Mouse (Mus musculus) myocyte (in vitro differentiated cells): ENCODE measurements at regions not wholly inside any gene's neighbourhood (a gene's known extent, or its start where the extent isn't known, plus 50 kb on each side); places are given as distances from the start of the nearest gene placed in this dataset.

ENCODE experiments used
- H3K27me3 ChIP-seq: one replicate; pipeline ENCODE4 v1.6.1; 2011; ENCODE audit not compliant: control insufficient read depth, insufficient read depth, insufficient read length
- H3K36me3 ChIP-seq: one replicate; pipeline ENCODE4 v1.6.1; 2011; ENCODE audit not compliant: control insufficient read depth, insufficient read depth
- H3K4me2 ChIP-seq: one replicate; pipeline ENCODE4 v1.6.1; 2011; ENCODE audit warnings: low read depth, control low read depth
- H3K4me3 ChIP-seq: one replicate; pipeline ENCODE4 v1.5.1; 2011; ENCODE audit warnings: mild to moderate bottlenecking, control low read depth, moderate library complexity
- H3K79me2 ChIP-seq: one replicate; pipeline ENCODE4 v1.6.1; 2011; ENCODE audit not compliant: control insufficient read depth, insufficient read depth
- H3ac ChIP-seq: one replicate; pipeline ENCODE4 v1.6.1; 2011; ENCODE audit not compliant: control insufficient read depth, insufficient read length
- CEBPB ChIP-seq: IDR thresholded peaks from 2 replicates; pipeline ENCODE4 v1.6.1; 2011; ENCODE audit warnings: mild to moderate bottlenecking, moderate library complexity; ENCODE audit not compliant: poor library complexity, insufficient read depth, severe bottlenecking
- E2F4 ChIP-seq: IDR thresholded peaks from one replicate; pipeline ENCODE4 v1.6.1; 2011; ENCODE audit warnings: mild to moderate bottlenecking, control low read depth, moderate library complexity; ENCODE audit not compliant: insufficient read depth
- MAX ChIP-seq: IDR thresholded peaks from one replicate; pipeline ENCODE4 v1.6.1; 2011; ENCODE audit warnings: low read depth, mild to moderate bottlenecking, control low read depth
- MYOD1 ChIP-seq, 3 experiments: IDR thresholded peaks; one replicate each; pipeline ENCODE4 v1.6.1; 2011; ENCODE audit warnings: control low read depth in 2 of 3, low read depth in 2 of 3, mild to moderate bottlenecking in 2 of 3, moderate library complexity in 1 of 3; ENCODE audit not compliant: insufficient read length in 2 of 3, control insufficient read depth in 1 of 3
- MYOG ChIP-seq, 3 experiments: IDR thresholded peaks; one replicate each; pipeline ENCODE4 v1.6.1; 2011; ENCODE audit warnings: control low read depth in 2 of 3, low read depth in 2 of 3, mild to moderate bottlenecking in 2 of 3; ENCODE audit not compliant: insufficient read length in 2 of 3, control insufficient read depth in 1 of 3, insufficient read depth in 1 of 3
- POLR2A ChIP-seq: IDR thresholded peaks from one replicate; pipeline ENCODE4 v1.6.1; 2011; ENCODE audit warnings: low read depth, mild to moderate bottlenecking, control low read depth, moderate library complexity; ENCODE audit not compliant: insufficient read length
- POLR2AphosphoS2 ChIP-seq: IDR thresholded peaks from one replicate; pipeline ENCODE4 v1.6.1; 2011; ENCODE audit warnings: low read depth, control low read depth; ENCODE audit not compliant: insufficient read length
- REST ChIP-seq: IDR thresholded peaks from one replicate; pipeline ENCODE4 v1.6.1; 2011; ENCODE audit warnings: mild to moderate bottlenecking, control low read depth, moderate library complexity; ENCODE audit not compliant: insufficient read depth, insufficient read length
- SRF ChIP-seq: IDR thresholded peaks from one replicate; pipeline ENCODE4 v1.6.1; 2011; ENCODE audit warnings: low read depth; ENCODE audit not compliant: control insufficient read depth, insufficient read length
- TCF12 ChIP-seq: IDR thresholded peaks from one replicate; pipeline ENCODE4 v1.6.1; 2011; ENCODE audit warnings: mild to moderate bottlenecking, control low read depth; ENCODE audit not compliant: poor library complexity, insufficient read depth, severe bottlenecking
- TCF3 ChIP-seq: IDR thresholded peaks from one replicate; pipeline ENCODE4 v1.6.1; 2011; ENCODE audit warnings: low read depth, control low read depth; ENCODE audit not compliant: insufficient read length
- USF1 ChIP-seq: IDR thresholded peaks from one replicate; pipeline ENCODE4 v1.6.1; 2011; ENCODE audit warnings: low read depth, mild to moderate bottlenecking, control low read depth, moderate library complexity

DNA sequence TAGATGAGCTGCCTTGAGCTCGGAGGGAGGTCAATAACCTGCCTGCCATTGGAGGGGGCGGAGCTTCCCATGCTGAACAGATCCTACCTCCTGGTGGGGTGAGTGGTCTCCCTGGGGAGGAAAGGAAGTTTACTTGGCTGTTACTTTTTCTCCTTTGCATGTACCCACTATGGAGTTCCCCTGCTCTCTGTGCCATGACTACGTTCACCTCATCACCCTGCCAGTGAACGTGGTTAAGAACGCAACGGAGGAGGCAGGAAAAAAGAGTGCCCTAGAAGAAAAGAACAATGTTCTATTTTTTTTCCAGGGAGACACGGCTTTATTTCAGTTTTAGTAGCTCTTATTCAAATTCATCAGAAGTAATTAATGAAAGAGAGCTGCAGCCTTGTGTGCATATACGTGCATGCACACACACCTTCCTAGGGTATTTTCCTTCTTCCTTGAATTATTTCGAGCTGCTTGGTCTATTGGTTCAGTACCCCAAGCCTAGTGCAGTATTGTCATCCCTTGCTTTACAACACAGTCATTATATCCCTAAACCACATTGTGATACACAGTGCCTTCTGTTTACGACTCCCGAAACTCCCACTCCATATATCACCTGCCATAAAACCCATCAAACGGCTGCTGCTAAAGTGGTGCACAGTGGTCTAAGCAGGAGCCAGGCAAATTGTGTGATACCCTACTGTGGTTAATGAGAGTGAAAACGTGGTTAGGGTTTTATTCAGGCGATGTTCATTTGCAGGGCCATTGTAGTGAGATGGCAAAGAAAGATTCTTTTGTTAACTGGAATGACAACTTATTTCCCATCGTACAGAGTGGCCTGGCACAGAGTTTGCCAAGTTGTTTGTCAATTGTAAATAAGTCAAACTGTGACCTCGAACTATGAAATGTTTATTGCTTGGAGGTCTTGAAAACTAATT lies 608.0 kb downstream of the Bcl11a start:
- TF ChIP-seq POLR2A (no peak), REST (no peak), USF1 (no peak), E2F4 (no peak), CEBPB (no peak), MYOD1 (IDR thresholded peaks at IDR 0.05; ENCODE audit: control insufficient read depth in 1 of 3, insufficient read length in 2 of 3, low read depth in 2 of 3) (no peak), TCF3 (no peak), SRF (no peak), MYOG (IDR thresholded peaks at IDR 0.05; ENCODE audit: control insufficient read depth in 1 of 3, insufficient read depth in 1 of 3, insufficient read length in 2 of 3, low read depth in 2 of 3) (no peak), MAX (no peak), TCF12 (no peak), POLR2AphosphoS2 (no peak)
- no peak overlapping the region for H3ac ChIP-seq
- no peaks in the 10 kb centered on the region for H3K36me3 ChIP-seq
- H3K79me2 ChIP-seq: no peaks in the 10 kb centered on the region
- no peak overlapping the region for H3K4me2 ChIP-seq
- no peak overlapping the region for H3K4me3 ChIP-seq
- no peaks in the 10 kb centered on the region for H3K27me3 ChIP-seq

DNA sequence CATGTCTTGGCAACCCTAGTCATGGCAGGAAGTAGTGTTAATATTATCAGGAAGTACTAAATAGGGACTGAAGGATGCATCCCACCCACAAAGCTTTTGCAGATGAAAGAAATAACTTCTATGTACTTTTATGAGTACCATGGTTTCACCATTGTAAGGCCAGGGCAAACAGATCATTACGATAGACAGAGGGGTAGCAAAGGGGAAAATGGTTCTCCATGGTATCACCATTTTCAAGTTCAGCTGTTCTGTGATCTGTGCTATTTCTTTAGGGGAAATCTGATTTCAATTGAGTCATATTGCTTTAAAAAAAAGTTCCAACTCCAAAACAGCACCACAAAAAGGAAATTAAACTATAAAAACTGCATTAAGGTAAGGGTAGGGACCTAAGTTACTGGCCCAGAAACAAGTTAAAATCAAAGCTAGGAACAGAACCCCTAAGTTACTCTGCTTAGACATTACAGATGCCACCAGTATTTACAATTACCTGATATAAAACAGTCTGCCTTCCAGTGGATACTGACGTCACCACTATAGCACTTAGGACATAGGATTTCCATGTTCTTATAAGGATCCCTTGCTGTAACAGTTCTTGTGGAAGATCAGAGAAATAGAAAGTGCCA lies 610.4 kb downstream of the Bcl11a start:
- Histone ChIP-seq H3ac (no peak overlapping the region), H3K4me2 (no peak overlapping the region), H3K4me3 (no peak overlapping the region), H3K36me3 (no peaks in the 10 kb centered on the region), H3K27me3 (no peaks in the 10 kb centered on the region), H3K79me2 (no peaks in the 10 kb centered on the region)
- no peak for TF ChIP-seq MAX
- no peak for TF ChIP-seq SRF
- no peak for TF ChIP-seq E2F4
- TF ChIP-seq POLR2A: no peak
- no peak for TF ChIP-seq REST
- TF ChIP-seq MYOD1 (IDR thresholded peaks at IDR 0.05; ENCODE audit: control insufficient read depth in 1 of 3, insufficient read length in 2 of 3, low read depth in 2 of 3): no peak
- TF ChIP-seq TCF12: no peak
- TF ChIP-seq TCF3: no peak
- no peak for TF ChIP-seq CEBPB
- no peak for TF ChIP-seq POLR2AphosphoS2
- TF ChIP-seq MYOG (IDR thresholded peaks at IDR 0.05; ENCODE audit: control insufficient read depth in 1 of 3, insufficient read depth in 1 of 3, insufficient read length in 2 of 3, low read depth in 2 of 3): no peak
- no peak for TF ChIP-seq USF1

DNA sequence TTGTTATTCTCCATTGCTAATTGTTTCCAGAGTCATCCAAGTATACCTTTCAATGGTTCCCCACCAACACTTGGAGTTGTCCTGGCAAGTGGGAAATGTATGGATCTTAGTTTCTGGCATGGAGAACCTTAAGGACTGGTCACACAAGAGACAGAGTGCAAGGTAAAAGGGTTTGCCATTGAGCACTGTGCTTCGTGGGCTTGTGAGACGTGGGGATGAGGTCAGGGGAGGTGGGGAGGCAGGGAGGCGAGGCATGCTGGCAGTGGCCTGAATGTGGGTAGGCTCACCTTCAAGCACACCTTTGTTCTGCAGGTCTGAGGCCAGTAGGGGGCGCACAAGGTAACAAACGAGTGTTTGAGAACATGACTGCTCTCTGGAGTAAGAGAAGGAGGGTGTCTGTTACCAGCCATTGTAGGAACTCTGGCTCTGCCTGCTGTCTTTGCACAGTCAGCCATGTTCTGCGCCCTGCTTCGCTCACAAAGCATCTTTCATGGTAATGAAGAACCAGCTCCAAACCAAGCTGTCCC lies 612.0 kb downstream of the Bcl11a start:
- Histone ChIP-seq H3ac (no peak overlapping the region), H3K4me3 (no peak overlapping the region), H3K4me2 (no peak overlapping the region), H3K27me3 (no peaks in the 10 kb centered on the region), H3K36me3 (no peaks in the 10 kb centered on the region), H3K79me2 (no peaks in the 10 kb centered on the region)
- TF ChIP-seq MYOD1 (IDR thresholded peaks at IDR 0.05; ENCODE audit: control insufficient read depth in 1 of 3, insufficient read length in 2 of 3, low read depth in 2 of 3) (no peak), MAX (no peak), TCF3 (no peak), TCF12 (no peak), E2F4 (no peak), USF1 (no peak), CEBPB (no peak), POLR2A (no peak), MYOG (IDR thresholded peaks at IDR 0.05; ENCODE audit: control insufficient read depth in 1 of 3, insufficient read depth in 1 of 3, insufficient read length in 2 of 3, low read depth in 2 of 3) (no peak), REST (no peak), SRF (no peak), POLR2AphosphoS2 (no peak)

DNA sequence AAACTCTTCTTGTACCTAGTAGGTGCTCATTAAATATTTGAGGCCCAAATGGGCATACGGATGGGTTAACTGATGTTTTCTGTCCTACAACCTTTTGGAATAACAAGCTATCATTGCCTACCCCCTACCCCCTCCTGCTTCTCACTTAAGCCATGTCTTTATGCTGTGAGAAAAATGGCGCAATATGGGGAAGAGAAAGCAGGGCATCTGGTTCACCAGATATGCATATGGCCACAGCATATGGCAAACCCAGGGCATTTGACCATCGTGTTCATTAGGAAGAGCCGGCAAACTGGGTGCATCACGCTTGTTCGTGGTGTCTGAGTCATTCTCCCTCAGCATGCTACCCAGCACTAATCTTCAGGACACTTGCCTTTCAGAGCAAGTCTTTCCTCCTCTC lies 616.1 kb downstream of the Bcl11a start:
- no peaks in the 10 kb centered on the region for H3K27me3 ChIP-seq
- H3K79me2 ChIP-seq: no peaks in the 10 kb centered on the region
- no peak overlapping the region for H3K4me2 ChIP-seq
- TF ChIP-seq POLR2A: no peak
- TF ChIP-seq E2F4: no peak
- TF ChIP-seq MYOD1 (IDR thresholded peaks at IDR 0.05; ENCODE audit: control insufficient read depth in 1 of 3, insufficient read length in 2 of 3, low read depth in 2 of 3): no peak
- no peak for TF ChIP-seq MYOG (IDR thresholded peaks at IDR 0.05; ENCODE audit: control insufficient read depth in 1 of 3, insufficient read depth in 1 of 3, insufficient read length in 2 of 3, low read depth in 2 of 3)
- TF ChIP-seq TCF12: no peak
- TF ChIP-seq POLR2AphosphoS2: no peak
- no peak for TF ChIP-seq SRF
- TF ChIP-seq USF1: no peak
- TF ChIP-seq TCF3: no peak
- no peak for TF ChIP-seq REST
- no peak for TF ChIP-seq MAX
- no peak for TF ChIP-seq CEBPB
- no peak overlapping the region for H3K4me3 ChIP-seq
- H3ac ChIP-seq: no peak overlapping the region
- H3K36me3 ChIP-seq: no peaks in the 10 kb centered on the region
